Mouse (Mus musculus) small intestine, adult 2 months (tissue): Measurements from ENCODE around the gene Foxo3.

Experiments used
- CTCF ChIP-seq: fragments of 200-500 bp; IDR thresholded peaks from 2 replicates; pipeline ENCODE4 v1.5.1; 2012; ENCODE audit warnings: low read depth, mild to moderate bottlenecking, control low read depth, inconsistent platforms, low read length, moderate library complexity, mixed read lengths; ENCODE audit not compliant: insufficient replicate concordance, insufficient read length; ENCODE audit errors: extremely low read depth
- POLR2A ChIP-seq: fragments of 200-500 bp; IDR thresholded peaks from 2 replicates; pipeline ENCODE4 v1.6.1; 2012; ENCODE audit warnings: low read depth, mild to moderate bottlenecking, control low read depth, inconsistent platforms, low read length, moderate library complexity

DNA sequence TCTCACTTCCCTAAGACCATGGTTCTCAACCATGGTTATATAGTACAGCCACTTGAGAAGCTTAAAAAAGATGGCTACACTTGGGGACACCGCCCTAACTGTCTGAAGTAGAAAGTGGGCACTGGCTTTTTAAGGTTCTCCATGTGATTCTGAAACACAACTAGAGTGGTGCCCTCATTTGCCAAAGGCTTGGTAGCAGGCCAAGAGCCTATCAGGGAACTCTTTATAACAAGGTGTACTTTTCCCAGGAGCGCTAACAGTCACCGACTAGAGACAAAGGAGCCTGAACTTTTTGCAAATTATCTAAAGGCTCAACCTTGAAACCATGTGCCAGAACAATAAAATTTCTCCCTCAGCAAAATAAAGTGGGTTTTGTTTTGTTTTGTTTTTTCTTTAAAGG, 14.5 kb downstream of the Foxo3 start:
- TF ChIP-seq CTCF: no peak
- no peak for TF ChIP-seq POLR2A
